Mouse (Mus musculus) embryo, embryonic 11 days (tissue): ENCODE measurements at regions not wholly inside any gene's neighbourhood (a gene's known extent, or its start where the extent isn't known, plus 50 kb on each side); places are given as distances from the start of the nearest gene placed in this dataset.
"Not testable (repeated sequence)": the region's sequence is repeated elsewhere in the genome, so short reads cannot be mapped to it uniquely, and the experiment has no call there.

Experiments used
- DNase-seq: peaks from one replicate; pipeline ENCODE4 v3.0.0-alpha.2; 2015

GRCm38 (mm10) chr14:48607131-48607530 lies 66.5 kb downstream of the Otx2 start:
- no peak for DNase-seq

- no peak for DNase-seq
Observed at GRCm38 (mm10) chr14:48603490-48603889, 70.1 kb downstream of the Otx2 start.

GRCm38 (mm10) chr14:48594334-48594733 lies 79.3 kb downstream of the Otx2 start:
- DNase-seq: no peak

GRCm38 (mm10) chr14:48593363-48593762 lies 80.3 kb downstream of the Otx2 start:
- DNase-seq: no peak

- DNase-seq: no peak
Observed at GRCm38 (mm10) chr14:48591483-48592230, 82.0 kb downstream of the Otx2 start.

- no peak for DNase-seq
Observed at GRCm38 (mm10) chr14:48590426-48590825, 83.2 kb downstream of the Otx2 start.

- no peak for DNase-seq
Observed at GRCm38 (mm10) chr14:48589702-48590325, 83.8 kb downstream of the Otx2 start.

DNA sequence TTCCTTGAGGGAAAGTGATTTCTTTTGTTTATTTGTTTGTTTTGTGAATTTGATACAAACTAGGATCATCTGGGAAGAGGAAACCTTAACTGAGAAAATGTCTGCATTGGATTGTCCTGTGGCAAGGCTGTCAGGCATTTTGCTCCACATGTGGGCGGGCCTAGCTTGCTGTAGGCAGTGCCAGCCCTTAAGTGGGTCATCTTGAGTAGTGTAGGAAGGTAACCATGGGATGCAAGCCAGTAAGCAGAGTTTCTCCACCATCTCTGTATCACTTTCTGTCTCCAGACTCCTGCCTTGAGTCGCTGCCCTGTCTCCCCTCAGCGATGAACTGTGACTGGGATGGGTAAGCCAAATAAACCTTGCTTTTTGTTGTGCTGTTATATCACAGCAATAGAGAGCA lies 87.8 kb downstream of the Otx2 start:
- DNase-seq: no peak

GRCm38 (mm10) chr14:48584571-48584970 lies 89.0 kb downstream of the Otx2 start:
- DNase-seq: no peak

GRCm38 (mm10) chr14:48583516-48583915 lies 90.1 kb downstream of the Otx2 start:
- no peak for DNase-seq

DNA sequence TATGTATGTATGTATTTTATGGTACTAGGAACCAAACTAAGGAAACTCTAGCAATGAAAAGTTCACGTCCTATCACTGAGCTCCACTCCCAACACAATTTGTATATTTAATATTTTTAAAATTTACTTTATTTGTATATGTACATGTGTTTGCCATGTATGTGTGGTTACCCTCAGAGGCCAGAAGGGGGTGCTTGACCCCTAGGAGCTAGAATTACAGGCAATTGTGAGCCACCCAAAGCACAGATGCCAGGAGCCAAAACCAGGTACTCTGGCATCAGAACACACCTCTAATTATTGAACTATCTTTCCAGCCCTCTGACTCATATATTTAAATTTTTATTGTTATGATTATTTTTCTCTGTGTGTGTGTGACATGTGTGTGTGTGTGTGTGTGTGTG lies 91.5 kb downstream of the Otx2 start:
- DNase-seq: peak; percentile 47

DNA sequence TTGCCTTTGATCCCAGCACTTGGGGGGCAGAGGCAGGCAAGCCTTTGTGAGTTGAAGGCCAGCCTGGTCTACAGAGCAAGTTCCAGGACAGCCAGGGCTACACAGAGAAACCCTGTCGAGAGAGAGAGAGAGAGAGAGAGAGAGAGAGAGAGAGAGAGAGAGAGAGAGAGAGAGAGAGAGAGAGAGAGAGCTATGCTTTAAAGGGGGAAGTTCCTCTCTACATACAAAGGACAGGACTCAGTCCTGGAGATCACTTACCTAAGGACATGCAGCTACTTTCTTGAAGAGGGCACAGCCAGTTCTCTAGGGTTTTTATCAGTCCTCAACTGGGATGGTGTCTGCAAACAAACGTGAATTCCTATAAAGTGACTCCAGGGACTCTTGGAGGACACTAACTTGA lies 92.3 kb downstream of the Otx2 start:
- not testable (repeated sequence) for DNase-seq

GRCm38 (mm10) chr14:48580396-48580795 lies 93.2 kb downstream of the Otx2 start:
- DNase-seq: no peak

DNA sequence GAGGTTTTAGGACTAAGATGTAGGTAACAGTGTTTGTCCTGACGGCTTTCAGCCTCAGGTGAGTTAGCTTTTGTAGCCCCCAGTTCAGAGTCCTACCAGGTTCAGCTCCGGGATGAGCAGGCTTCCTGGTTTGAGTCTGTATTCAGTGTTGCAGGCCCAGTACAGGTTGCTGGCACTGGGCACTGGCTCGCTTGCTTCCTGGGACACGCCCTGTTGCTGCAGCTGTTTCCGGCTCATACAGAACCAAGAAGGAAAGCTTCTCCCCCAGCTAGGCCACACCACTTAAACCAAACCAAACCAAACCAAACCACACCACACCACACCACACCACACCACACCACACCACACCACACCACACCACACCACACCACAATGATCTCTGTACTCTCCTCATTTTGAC lies 93.6 kb downstream of the Otx2 start:
- DNase-seq: no peak
